Mouse (Mus musculus): ENCODE measurements around the gene Hcar2. TPM values are rescaled to one million over a fixed set of nuclear protein-coding genes. Genes with fewer than 3 reads are reported as not detected.

The Hcar2 gene
- polyA plus RNA-seq (2017; shearing (Covaris generic)): not detected

DNA sequence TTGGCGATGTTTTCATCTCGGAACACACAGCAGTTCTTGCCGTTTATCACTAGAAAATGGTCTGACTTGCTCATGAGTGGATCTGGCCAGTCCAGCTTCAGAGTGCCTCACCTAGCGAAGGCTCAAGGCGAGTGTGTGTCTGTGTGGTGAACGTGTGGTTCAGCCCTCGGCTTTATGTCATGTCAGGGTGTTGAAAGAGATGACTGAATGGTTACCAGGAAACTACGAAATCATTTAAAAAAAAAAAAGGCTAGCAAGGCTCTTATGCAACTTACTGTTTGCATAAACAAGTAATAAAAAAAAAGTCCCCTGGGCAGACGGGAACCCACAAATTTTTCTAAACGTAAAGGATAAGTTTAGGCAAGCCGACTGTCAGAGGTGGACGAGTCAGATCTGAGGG, at the start of gene Hcar2:
Gene Hcar2 (minus strand): TSS at position 135 of the 400 bp plus-strand sequence.

DNA sequence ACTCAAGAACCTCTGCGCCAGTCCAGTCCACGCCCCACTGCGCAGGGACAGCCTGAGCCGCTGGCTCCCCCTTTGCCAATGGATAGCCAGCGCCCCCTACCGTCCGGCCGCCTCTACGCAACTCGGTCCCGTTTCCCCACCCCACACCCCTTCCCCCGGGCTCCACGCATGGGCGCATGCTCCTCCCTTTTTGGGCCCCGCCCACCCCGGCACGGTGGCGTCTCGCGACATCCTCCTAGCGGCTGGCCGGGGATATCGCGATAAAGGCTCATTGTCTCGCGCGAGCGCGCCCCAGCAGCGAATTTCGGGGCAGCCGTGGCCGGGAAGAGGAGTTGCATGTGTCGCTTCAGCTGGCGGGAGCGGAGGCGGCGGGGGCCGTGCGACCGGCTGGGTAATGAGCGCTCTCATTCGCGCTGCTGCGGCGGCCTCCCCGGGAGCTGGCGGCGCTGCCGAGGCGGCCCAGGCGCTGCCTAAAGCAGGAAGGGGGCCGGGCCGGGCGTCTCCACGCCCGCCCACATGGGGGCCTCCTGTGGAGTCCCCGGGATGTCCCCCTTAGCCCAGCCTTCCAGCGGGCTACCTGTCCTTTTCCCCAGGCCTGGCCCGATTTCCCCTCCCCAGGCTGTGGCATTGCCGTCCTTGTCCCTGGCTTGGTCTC, 41.8 kb upstream of the Hcar2 start, which contains the start of gene Denr:
Gene Denr (plus strand): TSS at position 200 of the 655 bp plus-strand sequence.

DNA sequence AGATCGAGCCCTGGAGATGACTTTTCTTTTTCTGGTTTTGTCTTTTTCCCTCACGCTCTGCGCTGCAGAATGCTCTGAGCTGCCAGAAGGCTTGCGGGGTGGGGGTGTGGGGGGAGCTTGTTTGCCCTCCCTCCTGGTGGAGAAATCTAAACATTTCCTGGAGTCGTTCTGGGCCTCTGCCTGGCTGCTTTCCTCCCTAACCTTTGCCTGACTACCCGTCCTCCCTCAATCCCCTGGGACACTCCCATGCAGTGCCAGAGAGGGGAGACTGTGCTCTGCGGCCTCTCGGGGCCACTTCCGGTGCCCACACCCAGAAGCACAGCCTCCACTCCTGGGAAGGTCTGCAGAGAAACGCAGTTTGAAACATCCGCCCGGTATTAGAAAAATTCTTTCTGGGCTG, 14.6 kb upstream of the Hcar2 start, which contains the start of gene Hcar1:
Gene Hcar1 (minus strand): TSS at position 93 of the 400 bp plus-strand sequence.

Other genes with a start within 250 kb of the Hcar2 start
- gene Clip1, start 180.9 kb downstream of the Hcar2 start, polyA plus RNA-seq (2017; shearing (Covaris generic)): 196 TPM
- gene Zcchc8, start 144.4 kb downstream of the Hcar2 start, polyA plus RNA-seq (2017; shearing (Covaris generic)): 75.6 TPM
- 290 TPM for gene Rsrc2, start 116.1 kb downstream of the Hcar2 start, polyA plus RNA-seq (2017; shearing (Covaris generic))
- 1.2 TPM for gene Kntc1, start 115.8 kb downstream of the Hcar2 start, polyA plus RNA-seq (2017; shearing (Covaris generic))
- gene Hcar1, start 14.5 kb upstream of the Hcar2 start, polyA plus RNA-seq (2017; shearing (Covaris generic)): not detected
- gene Denr, start 41.7 kb upstream of the Hcar2 start, polyA plus RNA-seq (2017; shearing (Covaris generic)): 46.2 TPM
- gene Gm43518, start 61.9 kb upstream of the Hcar2 start, polyA plus RNA-seq (2017; shearing (Covaris generic)): 5.9 TPM
- 2.9 TPM for gene Ccdc62, start 65.2 kb upstream of the Hcar2 start, polyA plus RNA-seq (2017; shearing (Covaris generic))
- gene Hip1r, start 108.1 kb upstream of the Hcar2 start, polyA plus RNA-seq (2017; shearing (Covaris generic)): 25.9 TPM
- gene Vps37b, start 166.8 kb upstream of the Hcar2 start, polyA plus RNA-seq (2017; shearing (Covaris generic)): 5,913 TPM
- gene Abcb9, start 230.3 kb upstream of the Hcar2 start, polyA plus RNA-seq (2017; shearing (Covaris generic)): 118 TPM
- gene Ogfod2, start 246.8 kb upstream of the Hcar2 start, polyA plus RNA-seq (2017; shearing (Covaris generic)): 53.4 TPM